12 mouse cellular contexts compared by ENCODE assay signal in the genomic region with DNA sequence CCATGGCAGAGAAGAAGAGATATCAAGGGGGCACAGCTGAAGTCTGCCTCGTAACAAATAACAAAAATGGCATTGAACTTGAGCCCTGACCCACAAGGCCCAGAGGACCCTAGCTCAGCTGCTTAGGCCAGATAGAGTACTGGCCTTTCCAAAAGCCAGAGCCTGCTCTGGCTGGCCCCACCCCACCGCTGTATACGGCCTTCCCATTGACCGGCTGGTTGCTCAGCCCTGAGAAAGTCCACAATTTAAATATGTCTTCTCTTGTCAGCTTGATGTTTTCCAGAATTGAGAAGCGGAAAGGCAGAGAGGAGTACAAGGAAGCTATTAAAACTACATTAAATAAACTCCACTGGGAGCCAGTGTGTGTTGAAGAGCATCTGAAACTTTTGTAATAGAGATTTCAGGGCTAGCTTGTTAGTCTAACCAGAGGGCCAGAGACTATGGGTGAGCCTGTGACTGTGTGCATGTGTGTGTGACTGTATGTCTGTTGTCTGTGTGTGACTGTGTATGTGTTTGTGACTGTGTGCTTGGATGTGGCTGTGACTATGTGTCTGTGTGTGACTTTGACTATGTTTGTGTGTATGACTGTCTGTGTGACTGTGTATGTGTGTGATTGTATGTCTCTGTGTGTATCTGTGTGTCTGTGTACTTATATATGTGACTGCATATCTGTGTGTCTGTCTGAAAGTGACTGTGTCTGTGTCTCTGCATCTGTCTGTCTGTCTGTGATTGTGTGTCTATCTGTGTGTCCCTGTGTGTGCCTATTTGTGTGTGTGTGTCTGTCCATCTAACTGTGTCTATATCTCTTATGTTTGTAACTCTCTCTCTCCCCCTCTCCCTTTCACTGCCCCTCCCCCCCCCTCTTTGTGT. TPM values are rescaled to one million over a fixed set of nuclear protein-coding genes. Genes with fewer than 3 reads are reported as not detected.
DNase-seq lines count a peak whose midpoint lies in the region; ATAC-seq and TF ChIP-seq lines count a peak whose summit lies in the region.
"Had no signal": no experiment of that assay in that cellular context is flagged by ENCODE, and none has a peak within 500 bp of the region (broad histone marks: within the 10 kb centered on the region; RNA-seq: fewer than 3 reads in every experiment).

No protein-coding gene starts in this region.

- H3K9me3 ChIP-seq in heart, embryonic 10.5 days, result no peaks in the 10 kb centered on the region
- no peaks in the 10 kb centered on the region for H3K9me3 ChIP-seq in lung, embryonic 16.5 days (ENCODE audit: control insufficient read depth, low read length)
- H3K9me3 ChIP-seq in embryonic facial prominence, embryonic 14.5 days (ENCODE audit: control insufficient read depth, low read length), result no peaks in the 10 kb centered on the region

- no peak overlapping the region for H3K9ac ChIP-seq in lung, embryonic 16.5 days (ENCODE audit: low read length)
- H3K9ac ChIP-seq in embryonic facial prominence, embryonic 14.5 days (ENCODE audit: low read depth, low read length), result no peak overlapping the region

- no peak for DNase-seq in heart, embryonic 10.5 days (ENCODE audit: low spot score)
- DNase-seq in heart, postnatal 25 days (ENCODE audit: low spot score), result no peak
- no peak for DNase-seq in lung, adult 2 months
- peak; percentile 51 for DNase-seq in embryonic facial prominence, embryonic 14.5 days (ENCODE audit: low spot score)
- DNase-seq in naive thymus-derived CD4-positive, alpha-beta T cell, adult 2 months (ENCODE audit: low read depth), result peak; percentile 27
- no peak for DNase-seq in frontal cortex, postnatal 14 days (ENCODE audit: low spot score in 2 of 2)
- no peak for DNase-seq in ovary, postnatal 14 days (ENCODE audit: low spot score)
- DNase-seq: adrenal gland, postnatal 10 days had no signal

- intact Hi-C loops in heart, postnatal 25 days (cut with DNase I), result no loop called here

- TF ChIP-seq POLR2A in lung, adult 2 months (IDR thresholded peaks at IDR 0.05; ENCODE audit: borderline replicate concordance, extremely low read depth, low read depth, low read length), result no peak

- peak; percentile 63 for ATAC-seq in lung, embryonic 16.5 days (ENCODE audit: low read depth)
- ATAC-seq in embryonic facial prominence, embryonic 14.5 days (ENCODE audit: low read depth), result peak; percentile 50; the same call in 1 of the 2 replicates

- H3K27ac ChIP-seq in heart, embryonic 10.5 days, result peak overlapping the region; percentile 81
- peak overlapping the region; percentile 91 for H3K27ac ChIP-seq in lung, embryonic 16.5 days (ENCODE audit: low read length)
- H3K27ac ChIP-seq in embryonic facial prominence, embryonic 14.5 days (replicated peaks; ENCODE audit: low read depth, low read length), result peak overlapping the region; percentile 61

- H3K4me2 ChIP-seq in lung, embryonic 16.5 days (ENCODE audit: low read depth, low read length), result peak overlapping the region; percentile 45; the same call in 1 of the 2 replicates
- 0 out of 2 replicates have a peak overlapping the region, but pooled peaks have one; percentile 23 for H3K4me2 ChIP-seq in embryonic facial prominence, embryonic 14.5 days (ENCODE audit: low read depth, low read length)

- 39% methylated on average over 5 of the region's 5 CpGs for WGBS in heart, embryonic 10.5 days
- WGBS in lung, embryonic 16.5 days, result 41% methylated on average over 5 of the region's 5 CpGs
- 39% methylated on average over 5 of the region's 5 CpGs for WGBS in lung, adult 2 months
- 46% methylated on average over 5 of the region's 5 CpGs for WGBS in embryonic facial prominence, embryonic 14.5 days

- H3K27me3 ChIP-seq in heart, embryonic 10.5 days (ENCODE audit: insufficient read depth, poor library complexity, severe bottlenecking), result no peaks in the 10 kb centered on the region
- H3K27me3 ChIP-seq in lung, embryonic 16.5 days (ENCODE audit: control insufficient read depth, insufficient read depth, low read depth, low read length), result no peaks in the 10 kb centered on the region
- H3K27me3 ChIP-seq in embryonic facial prominence, embryonic 14.5 days (replicated peaks; ENCODE audit: control insufficient read depth, insufficient read depth, low read length), result no peaks in the 10 kb centered on the region

- no peaks in the 10 kb centered on the region for H3K36me3 ChIP-seq in heart, embryonic 10.5 days
- H3K36me3 ChIP-seq in lung, embryonic 16.5 days (ENCODE audit: control insufficient read depth, insufficient read depth, low read length), result no peaks in the 10 kb centered on the region
- no peaks in the 10 kb centered on the region for H3K36me3 ChIP-seq in embryonic facial prominence, embryonic 14.5 days (ENCODE audit: control insufficient read depth, insufficient read depth, low read length)

- no peak for TF ChIP-seq CTCF in lung, adult 2 months (IDR thresholded peaks at IDR 0.05; ENCODE audit: insufficient read depth, low read length)

- peak overlapping the region; percentile 31; the same call in 1 of the 2 replicates for H3K4me3 ChIP-seq in heart, embryonic 10.5 days
- no peak overlapping the region for H3K4me3 ChIP-seq in lung, embryonic 16.5 days (ENCODE audit: low read length)
- no peak overlapping the region for H3K4me3 ChIP-seq in lung, adult 2 months (replicated peaks; ENCODE audit: extremely low read depth, low read depth, low read length)
- H3K4me3 ChIP-seq in embryonic facial prominence, embryonic 14.5 days (ENCODE audit: low read depth, low read length), result no peak overlapping the region

- H3K4me1 ChIP-seq in heart, embryonic 10.5 days, result peaks cover 33% of the 10 kb centered on the region
- H3K4me1 ChIP-seq in lung, embryonic 16.5 days (replicated peaks; ENCODE audit: control insufficient read depth, insufficient read depth, low read length), result peaks cover 38% of the 10 kb centered on the region
- H3K4me1 ChIP-seq in lung, adult 2 months (ENCODE audit: control insufficient read depth, insufficient read depth, low read length), result peaks cover 21% of the 10 kb centered on the region
- peaks cover 33% of the 10 kb centered on the region for H3K4me1 ChIP-seq in embryonic facial prominence, embryonic 14.5 days (ENCODE audit: control insufficient read depth, insufficient read depth, low read length)

RNA-seq across cellular contexts. Expression of a gene that starts 36.9 kb away (rescaled TPM):
- not detected in 2 replicates for polyA plus RNA-seq in heart, embryonic 10.5 days (2016; fragmentation: Nextera tagmentation; extraction: Ambion mirVana)
- total RNA-seq in heart, postnatal 25 days (2021), result not detected
- not detected in 2 replicates for polyA plus RNA-seq in lung, embryonic 16.5 days (2015; fragmentation: Nextera tagmentation; extraction: Ambion mirVana)
- not detected in 2 replicates for polyA plus RNA-seq in lung, adult 2 months (2012; rRNA removed)
- not detected in 2 replicates for polyA plus RNA-seq in embryonic facial prominence, embryonic 14.5 days (2014; fragmentation: Nextera tagmentation; extraction: Ambion mirVana)
- total RNA-seq: adrenal gland, postnatal 10 days; granulocyte monocyte progenitor cell, adult 5-6 weeks; left cerebral cortex, postnatal 25 days had no signal
- polyA plus RNA-seq: cortical plate, adult 2 months had no signal

Comparison
In these comparisons a context has a peak if more than half of its experiments do, and no peak if none do; other contexts are left out.
1. DNase-seq: peak in embryonic facial prominence, embryonic 14.5 days (single experiment) and naive thymus-derived CD4-positive, alpha-beta T cell, adult 2 months (single experiment); none in heart, embryonic 10.5 days (single experiment), heart, postnatal 25 days (single experiment), lung, adult 2 months (single experiment), frontal cortex, postnatal 14 days (0 of 2) and ovary, postnatal 14 days (single experiment).
2. Peak in every context shown above with its lines, with median percentiles within 50 percentile points of each other: H3K27ac ChIP-seq.